Mouse (Mus musculus) c-Kit-positive CD71-positive TER-119-negative erythroid progenitor cells, embryonic 14.5 days (primary cell): ENCODE results near the gene Cd8b1.

ENCODE experiments used
- DNase-seq: peaks from one replicate; pipeline ENCODE4 v3.0.0-alpha.2; 2013; ENCODE audit warnings: low read depth

Gene Cd8b1

DNA sequence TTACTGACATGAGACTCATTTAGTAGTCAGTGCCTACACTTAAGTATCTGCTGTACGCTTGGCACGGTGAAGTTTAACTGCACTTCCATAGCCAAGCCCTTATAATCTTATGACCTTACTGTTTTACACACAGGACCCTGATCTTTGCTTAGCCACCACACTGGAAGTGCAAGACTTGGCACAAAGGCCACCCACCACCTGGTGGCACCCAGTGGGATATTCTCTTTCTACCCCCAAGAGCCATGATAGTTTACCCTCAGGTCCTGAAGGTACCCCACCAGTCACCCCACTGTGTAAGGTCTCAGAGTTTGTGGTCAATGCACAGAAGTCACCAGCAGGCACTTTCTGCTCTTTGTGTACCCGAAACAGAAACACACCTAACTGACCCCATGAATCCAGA is 28.6 kb downstream of the Cd8b1 start:
- no peak for DNase-seq

- no peak for DNase-seq
Measured at GRCm38 (mm10) chr6:71352201-71352600, 29.6 kb downstream of the Cd8b1 start.

DNA sequence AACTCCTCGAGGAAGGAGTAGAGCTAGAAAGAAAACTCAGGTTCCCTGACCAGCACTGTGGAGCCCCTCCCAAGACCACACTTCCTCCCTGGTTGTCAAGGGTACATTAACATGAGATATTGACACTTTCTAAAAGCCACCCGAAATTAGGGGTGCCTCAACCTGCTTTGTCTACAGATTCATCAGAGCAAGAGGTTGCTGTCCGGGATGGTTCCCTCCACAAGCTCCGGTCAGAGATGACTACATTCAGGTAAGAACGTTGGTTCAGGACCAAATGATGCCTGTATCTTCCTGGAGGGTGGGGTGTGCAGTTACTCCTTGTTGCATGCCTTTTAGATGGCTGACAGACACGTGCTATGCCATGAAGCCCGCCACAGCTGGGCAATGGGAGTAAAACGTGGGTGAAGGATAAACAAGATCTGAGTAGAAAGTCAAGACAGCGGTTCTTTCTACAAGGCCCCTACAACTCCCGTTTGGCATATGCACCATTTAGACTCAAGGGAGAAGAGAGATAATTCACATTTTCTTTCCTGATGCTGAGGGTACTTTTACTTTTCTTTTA is 30.4 kb downstream of the Cd8b1 start:
- no peak for DNase-seq

GRCm38 (mm10) chr6:71353722-71354121 is 31.1 kb downstream of the Cd8b1 start:
- no peak for DNase-seq

- DNase-seq = no peak
Measured at GRCm38 (mm10) chr6:71357493-71357892, 34.9 kb downstream of the Cd8b1 start.

DNA sequence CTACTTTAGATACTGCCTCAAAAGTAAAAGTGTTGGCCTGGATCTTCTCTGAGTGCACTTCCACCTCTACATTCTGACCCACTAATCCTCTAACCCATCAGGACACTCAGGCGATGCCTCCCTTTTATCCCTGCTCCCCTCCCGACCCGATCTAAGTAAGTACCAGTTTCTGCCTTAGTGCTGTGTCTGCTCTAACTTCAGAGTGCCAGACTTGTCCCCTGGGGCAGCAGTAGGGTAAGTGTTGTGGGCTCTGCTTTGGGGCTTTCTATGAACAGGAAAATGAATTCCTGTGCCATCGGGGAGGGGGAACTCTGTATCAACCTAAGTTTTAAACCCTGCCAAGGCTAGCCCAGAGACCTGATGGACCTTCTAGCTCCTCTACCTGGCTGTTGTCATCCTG is 37.6 kb downstream of the Cd8b1 start:
- no peak for DNase-seq

- no peak for DNase-seq
Measured at GRCm38 (mm10) chr6:71360751-71361150, 38.2 kb downstream of the Cd8b1 start.

GRCm38 (mm10) chr6:71361156-71361670 is 38.6 kb downstream of the Cd8b1 start:
- DNase-seq = no peak

- DNase-seq = no peak
Measured at GRCm38 (mm10) chr6:71363995-71364394, 41.4 kb downstream of the Cd8b1 start.

- DNase-seq = no peak
Measured at GRCm38 (mm10) chr6:71369416-71369815, 46.8 kb downstream of the Cd8b1 start.

GRCm38 (mm10) chr6:71371085-71371605 is 48.6 kb downstream of the Cd8b1 start:
- DNase-seq = no peak

DNA sequence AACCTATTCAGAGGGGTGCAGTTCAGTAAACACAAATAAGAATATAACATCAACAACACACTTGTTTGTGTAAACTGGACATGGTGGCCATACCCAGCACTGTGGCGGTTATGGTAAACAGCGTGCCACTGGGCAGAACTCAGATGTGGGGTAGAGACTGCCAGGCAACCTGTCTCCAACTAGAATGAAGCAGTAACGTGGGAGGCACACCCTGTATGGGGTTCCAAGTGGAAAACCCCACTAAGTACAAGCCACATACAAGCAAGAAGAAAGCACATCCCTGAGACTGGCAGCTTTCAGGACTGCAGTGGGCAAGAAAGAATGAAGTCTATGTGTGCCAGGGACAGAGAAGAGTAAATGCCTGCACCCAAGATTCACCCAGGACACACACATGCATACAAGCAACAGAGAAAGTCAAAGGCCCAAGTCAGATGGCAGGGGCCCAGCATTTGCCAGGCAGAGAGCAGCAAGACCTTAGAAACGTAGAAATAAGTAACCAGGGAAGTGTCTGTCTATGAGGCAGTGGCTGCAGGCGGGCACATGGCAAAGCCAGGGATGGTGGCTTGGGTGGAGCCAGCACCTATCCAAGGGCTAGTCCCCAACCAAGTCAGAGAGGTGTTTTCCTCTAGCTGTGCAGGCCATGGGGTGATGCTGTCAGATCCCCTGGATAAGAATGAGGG is 49.6 kb downstream of the Cd8b1 start:
- no peak for DNase-seq

GRCm38 (mm10) chr6:71373249-71373775 is 50.7 kb downstream of the Cd8b1 start, which contains the start of gene Cd8a:
Gene Cd8a, plus strand, starts transcription at chr6:71373427.
- no peak for DNase-seq

DNA sequence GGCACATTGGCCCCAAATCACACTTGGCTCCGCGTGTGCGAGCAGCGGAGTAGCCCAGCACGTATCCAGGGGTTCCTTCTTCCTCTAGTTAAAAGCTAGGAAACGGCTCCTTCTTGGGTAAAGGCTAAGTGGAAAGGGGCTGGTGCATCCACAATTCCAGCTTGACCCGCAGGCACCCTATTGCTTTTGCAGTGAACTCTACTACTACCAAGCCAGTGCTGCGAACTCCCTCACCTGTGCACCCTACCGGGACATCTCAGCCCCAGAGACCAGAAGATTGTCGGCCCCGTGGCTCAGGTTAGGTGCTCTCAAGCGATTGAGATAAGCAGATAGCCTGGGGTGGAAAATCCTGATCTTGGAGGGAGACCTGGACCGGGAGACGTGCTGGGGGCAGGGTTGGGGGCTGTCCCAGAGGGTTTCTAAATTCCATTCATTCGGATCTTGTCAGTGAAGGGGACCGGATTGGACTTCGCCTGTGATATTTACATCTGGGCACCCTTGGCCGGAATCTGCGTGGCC is 51.8 kb downstream of the Cd8b1 start:
- DNase-seq = no peak

GRCm38 (mm10) chr6:71374921-71375320 is 52.3 kb downstream of the Cd8b1 start:
- DNase-seq = no peak

DNA sequence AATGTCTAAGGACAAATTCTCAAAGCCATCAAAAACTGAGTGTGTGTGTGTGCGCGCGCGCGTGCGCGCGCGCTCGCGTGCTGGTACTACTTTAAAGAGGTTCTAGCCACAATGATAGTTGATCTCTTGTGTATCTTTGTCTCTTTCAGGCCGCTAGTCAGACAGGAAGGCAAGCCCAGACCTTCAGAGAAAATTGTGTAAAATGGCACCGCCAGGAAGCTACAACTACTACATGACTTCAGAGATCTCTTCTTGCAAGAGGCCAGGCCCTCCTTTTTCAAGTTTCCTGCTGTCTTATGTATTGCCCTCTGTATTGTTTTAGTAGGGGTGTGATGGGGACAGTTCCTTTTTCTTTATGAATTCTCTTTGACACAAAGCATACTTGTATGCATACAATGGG is 54.1 kb downstream of the Cd8b1 start:
- DNase-seq = no peak

- DNase-seq = no peak
Measured at GRCm38 (mm10) chr6:71381654-71382053, 59.1 kb downstream of the Cd8b1 start.
